In the genomic region with DNA sequence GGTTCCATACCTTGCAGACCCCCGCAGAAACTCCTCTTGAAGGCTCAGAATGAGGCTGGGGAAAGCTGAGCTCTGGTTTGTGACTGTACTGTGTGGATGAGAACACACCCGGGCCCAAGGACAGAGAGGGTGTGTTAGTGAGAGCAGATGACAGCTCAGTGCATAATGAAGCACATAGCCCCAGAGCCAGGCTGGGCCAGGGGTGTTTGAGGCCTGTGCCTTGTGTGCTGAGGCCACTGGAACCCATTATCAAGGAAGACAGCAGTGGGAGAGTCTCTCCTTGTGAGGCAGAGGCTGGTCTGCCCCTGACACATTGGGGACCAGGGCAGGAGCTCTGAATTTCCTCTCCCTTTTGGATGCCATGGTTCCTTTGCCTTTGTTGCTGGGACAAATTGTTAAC, we compare ENCODE assay signal across 17 mouse cellular contexts.
A peak's percentile ranks its signal among the peaks of the same experiment; 100 is the strongest.
DNase-seq lines count a peak whose midpoint lies in the region; TF ChIP-seq lines count a peak whose summit lies in the region.
"Had no signal": no experiment of that assay in that cellular context is flagged by ENCODE, and none has a peak within 500 bp of the region (broad histone marks: within the 10 kb centered on the region; RNA-seq: fewer than 3 reads in every experiment).

No protein-coding gene starts in this region.

- no peak overlapping the region for H3K4me3 ChIP-seq in heart, adult 2 months
- H3K4me3 ChIP-seq in heart, embryonic 10.5 days: no peak overlapping the region

- H3K36me3 ChIP-seq in heart, adult 2 months (ENCODE audit: control insufficient read depth, insufficient read depth, low read length): peaks cover 3% of the 10 kb centered on the region; the same call in 1 of the 2 replicates
- H3K36me3 ChIP-seq in heart, embryonic 10.5 days: no peaks in the 10 kb centered on the region
- H3K36me3 ChIP-seq: G1E had no signal

- intact Hi-C loops in heart, adult 2 months (cut with DNase I): no loop called here
- intact Hi-C loops in heart, postnatal 25 days (cut with DNase I): no loop called here

- no peak overlapping the region for H3K27ac ChIP-seq in heart, adult 2 months
- peak overlapping the region; percentile 36 for H3K27ac ChIP-seq in heart, embryonic 10.5 days

- 71% methylated on average over 2 of the region's 2 CpGs for WGBS in heart, adult 2 months
- WGBS in heart, embryonic 10.5 days: 49% methylated on average over 2 of the region's 2 CpGs

- no peaks in the 10 kb centered on the region for H3K9me3 ChIP-seq in heart, embryonic 10.5 days
- H3K9me3 ChIP-seq: G1E had no signal

- peak; percentile 64 for DNase-seq in heart, adult 11 months
- DNase-seq in heart, adult 2 months: no peak
- DNase-seq in heart, embryonic 10.5 days (ENCODE audit: low spot score): peak; percentile 73
- no peak for DNase-seq in heart, postnatal 25 days (ENCODE audit: low spot score)
- DNase-seq: adrenal gland, adult 2 months; adrenal gland, adult 8-10 months; adrenal gland, postnatal 10 days; adrenal gland, postnatal 14 days; adrenal gland, postnatal 25 days; adrenal gland, postnatal 36 days; B cell, adult 2 months; cerebellum, adult 11 months; cerebellum, adult 11-12 months; cerebellum, adult 18-20 months had no signal

- H3K4me1 ChIP-seq in heart, adult 2 months (ENCODE audit: control insufficient read depth, insufficient read depth, low read length): peaks cover 11% of the 10 kb centered on the region
- peaks cover 44% of the 10 kb centered on the region for H3K4me1 ChIP-seq in heart, embryonic 10.5 days

- H3K9ac ChIP-seq in heart, adult 2 months (ENCODE audit: low read depth, low read length): no peak overlapping the region

- no peaks in the 10 kb centered on the region for H3K79me2 ChIP-seq in heart, adult 2 months (replicated peaks; ENCODE audit: control insufficient read depth, insufficient read depth, low read length)

- no peak for TF ChIP-seq POLR2A in heart, adult 2 months (IDR thresholded peaks at IDR 0.05; ENCODE audit: insufficient read depth, low read depth, low read length)

- no peak for TF ChIP-seq EP300 in heart, adult 2 months (IDR thresholded peaks at IDR 0.05; ENCODE audit: insufficient read depth, low read depth, low read length)

- H3K27me3 ChIP-seq in heart, adult 2 months (ENCODE audit: control insufficient read depth, insufficient read depth, low read length): no peaks in the 10 kb centered on the region
- no peaks in the 10 kb centered on the region for H3K27me3 ChIP-seq in heart, embryonic 10.5 days (ENCODE audit: insufficient read depth, poor library complexity, severe bottlenecking)
- H3K27me3 ChIP-seq: CH12.LX, Patski had no signal

- no peak for TF ChIP-seq CTCF in heart, adult 2 months (IDR thresholded peaks at IDR 0.05)

Comparison
In these comparisons a context has a peak if more than half of its experiments do, and no peak if none do; other contexts are left out.
1. DNase-seq: peak in heart, adult 11 months (single experiment) and heart, embryonic 10.5 days (single experiment); none in heart, adult 2 months (0 of 2) and heart, postnatal 25 days (single experiment).